Mouse (Mus musculus): ENCODE measurements around the gene 1700019N19Rik. TPM values are rescaled to one million over a fixed set of nuclear protein-coding genes. Genes with fewer than 3 reads are reported as not detected.

1700019N19Rik gene
- total RNA-seq, 2 experiments from 2014 or later, result 0.84 TPM; not detected in 1

GRCm38 (mm10) chr19:58808864-58809263, 14.6 kb upstream of the 1700019N19Rik start:
- DNase-seq (ENCODE audit: low spot score in 2 of 2), result no peak

- DNase-seq (ENCODE audit: low spot score in 2 of 2), result peak; percentile 75
These were observed 12.1 kb upstream of the 1700019N19Rik start for GRCm38 (mm10) chr19:58806364-58806763.

- peak; percentile 51 to 53 for DNase-seq (ENCODE audit: low spot score in 2 of 2)
These were observed 11.0 kb upstream of the 1700019N19Rik start for GRCm38 (mm10) chr19:58805191-58805779.

- no peak for DNase-seq (ENCODE audit: low spot score in 2 of 2)
These were observed 931 bp upstream of the 1700019N19Rik start for GRCm38 (mm10) chr19:58795114-58795669.

- no peak for DNase-seq (ENCODE audit: low spot score in 2 of 2)
These were observed 5.1 kb downstream of the 1700019N19Rik start for GRCm38 (mm10) chr19:58789194-58789593.

GRCm38 (mm10) chr19:58783938-58784337, 10.3 kb downstream of the 1700019N19Rik start:
- no peak for DNase-seq (ENCODE audit: low spot score in 2 of 2)

GRCm38 (mm10) chr19:58781566-58781965, 12.7 kb downstream of the 1700019N19Rik start:
- DNase-seq (ENCODE audit: low spot score in 2 of 2), result no peak

GRCm38 (mm10) chr19:58776461-58776860, 17.8 kb downstream of the 1700019N19Rik start:
- DNase-seq (ENCODE audit: low spot score in 2 of 2), result no peak

- no peak for DNase-seq (ENCODE audit: low spot score in 2 of 2)
These were observed 26.9 kb downstream of the 1700019N19Rik start for GRCm38 (mm10) chr19:58767329-58767728.

- peak; percentile 58 to 62 for DNase-seq (ENCODE audit: low spot score in 2 of 2)
These were observed 31.3 kb downstream of the 1700019N19Rik start for GRCm38 (mm10) chr19:58762848-58763541.

- no peak for DNase-seq (ENCODE audit: low spot score in 2 of 2)
These were observed 31.9 kb downstream of the 1700019N19Rik start for GRCm38 (mm10) chr19:58762316-58762715.

GRCm38 (mm10) chr19:58759423-58759822, 34.8 kb downstream of the 1700019N19Rik start, which contains the start of gene Pnliprp2:
Pnliprp2 (plus strand) TSS chr19:58759719.
- DNase-seq (ENCODE audit: low spot score in 2 of 2), result no peak

GRCm38 (mm10) chr19:58758871-58759270, 35.4 kb downstream of the 1700019N19Rik start:
- no peak for DNase-seq (ENCODE audit: low spot score in 2 of 2)

- DNase-seq (ENCODE audit: low spot score in 2 of 2), result no peak
These were observed 42.8 kb downstream of the 1700019N19Rik start for GRCm38 (mm10) chr19:58751504-58751903.

GRCm38 (mm10) chr19:58750822-58751221, 43.4 kb downstream of the 1700019N19Rik start:
- no peak for DNase-seq (ENCODE audit: low spot score in 2 of 2)

GRCm38 (mm10) chr19:58747498-58748000, 46.7 kb downstream of the 1700019N19Rik start:
- DNase-seq (ENCODE audit: low spot score in 2 of 2), result no peak

- no peak for DNase-seq (ENCODE audit: low spot score in 2 of 2)
These were observed 50.5 kb downstream of the 1700019N19Rik start for GRCm38 (mm10) chr19:58743736-58744135.

- DNase-seq (ENCODE audit: low spot score in 2 of 2), result no peak
These were observed 51.5 kb downstream of the 1700019N19Rik start for GRCm38 (mm10) chr19:58742711-58743110.

- no peak for DNase-seq (ENCODE audit: low spot score in 2 of 2)
These were observed 53.2 kb downstream of the 1700019N19Rik start for GRCm38 (mm10) chr19:58741036-58741435.

GRCm38 (mm10) chr19:58738111-58738510, 56.1 kb downstream of the 1700019N19Rik start:
- no peak for DNase-seq (ENCODE audit: low spot score in 2 of 2)

Data from left cerebral cortex, adult 18-20 months (tissue).